Mouse (Mus musculus): ENCODE data around the gene Pdpr.
"Not testable (repeated sequence)": the region's sequence is repeated elsewhere in the genome, so short reads cannot be mapped to it uniquely, and the experiment has no call there.

The Pdpr gene

GRCm38 (mm10) chr8:111093865-111094718 is at the start of gene Pdpr:
Gene Pdpr (plus strand): TSS chr8:111094630.
- DNase-seq = peak; percentile 90

- no peak for DNase-seq
Observed at GRCm38 (mm10) chr8:111048694-111049093, 45.7 kb upstream of the Pdpr start.

- no peak for DNase-seq
Observed at GRCm38 (mm10) chr8:111049106-111049505, 45.3 kb upstream of the Pdpr start.

- DNase-seq = no peak
Observed at GRCm38 (mm10) chr8:111053827-111054518, 40.5 kb upstream of the Pdpr start.

GRCm38 (mm10) chr8:111055031-111055634 is 39.3 kb upstream of the Pdpr start:
- no peak for DNase-seq

GRCm38 (mm10) chr8:111055661-111056060 is 38.8 kb upstream of the Pdpr start:
- DNase-seq = no peak

GRCm38 (mm10) chr8:111056158-111056663 is 38.2 kb upstream of the Pdpr start, which contains the start of gene Exosc6:
Gene Exosc6 (plus strand): TSS chr8:111056339.
- DNase-seq = peak; percentile 91

- DNase-seq = peak; percentile 53
Observed at GRCm38 (mm10) chr8:111056691-111057293, 37.6 kb upstream of the Pdpr start.

- DNase-seq = no peak
Observed at GRCm38 (mm10) chr8:111058946-111059572, 35.4 kb upstream of the Pdpr start.

- DNase-seq = no peak
Observed at GRCm38 (mm10) chr8:111061688-111062071, 32.8 kb upstream of the Pdpr start.

GRCm38 (mm10) chr8:111062072-111062757 is 32.2 kb upstream of the Pdpr start:
- DNase-seq = peak; percentile 87

- no peak for DNase-seq
Observed at GRCm38 (mm10) chr8:111062893-111063292, 31.5 kb upstream of the Pdpr start.

GRCm38 (mm10) chr8:111066308-111066707 is 28.1 kb upstream of the Pdpr start:
- DNase-seq = no peak

GRCm38 (mm10) chr8:111067439-111067838 is 27.0 kb upstream of the Pdpr start:
- DNase-seq = no peak

- DNase-seq = not testable (repeated sequence)
Observed at GRCm38 (mm10) chr8:111068660-111069059, 25.8 kb upstream of the Pdpr start.

GRCm38 (mm10) chr8:111075926-111076325 is 18.5 kb upstream of the Pdpr start:
- DNase-seq = peak; percentile 43

GRCm38 (mm10) chr8:111079461-111079860 is 15.0 kb upstream of the Pdpr start:
- no peak for DNase-seq

- DNase-seq = no peak
Observed at GRCm38 (mm10) chr8:111079861-111080271, 14.6 kb upstream of the Pdpr start.

GRCm38 (mm10) chr8:111081580-111082258 is 12.7 kb upstream of the Pdpr start:
- no peak for DNase-seq

GRCm38 (mm10) chr8:111083936-111084335 is 10.5 kb upstream of the Pdpr start:
- DNase-seq = not testable (repeated sequence)

- peak; percentile 80 for DNase-seq
Observed at GRCm38 (mm10) chr8:111090126-111090525, 4.3 kb upstream of the Pdpr start.

Data from right cerebral cortex, postnatal 14 days (tissue).